Mouse (Mus musculus) kidney, postnatal 4 days (tissue): ENCODE data around the gene Ugt1a8.

Source experiments
- DNase-seq, 2 experiments: peaks; one replicate each; pipeline ENCODE4 v3.0.0; 2021; ENCODE audit warnings: mixed read lengths in 2 of 2

Gene Ugt1a8

GRCm38 (mm10) chr1:88238771-88239170 is 151.2 kb downstream of the Ugt1a8 start:
- DNase-seq = no peak

- DNase-seq = no peak
Observed at GRCm38 (mm10) chr1:88240072-88240471, 152.5 kb downstream of the Ugt1a8 start.

- no peak for DNase-seq
Observed at GRCm38 (mm10) chr1:88240579-88240978, 153.0 kb downstream of the Ugt1a8 start.

DNA sequence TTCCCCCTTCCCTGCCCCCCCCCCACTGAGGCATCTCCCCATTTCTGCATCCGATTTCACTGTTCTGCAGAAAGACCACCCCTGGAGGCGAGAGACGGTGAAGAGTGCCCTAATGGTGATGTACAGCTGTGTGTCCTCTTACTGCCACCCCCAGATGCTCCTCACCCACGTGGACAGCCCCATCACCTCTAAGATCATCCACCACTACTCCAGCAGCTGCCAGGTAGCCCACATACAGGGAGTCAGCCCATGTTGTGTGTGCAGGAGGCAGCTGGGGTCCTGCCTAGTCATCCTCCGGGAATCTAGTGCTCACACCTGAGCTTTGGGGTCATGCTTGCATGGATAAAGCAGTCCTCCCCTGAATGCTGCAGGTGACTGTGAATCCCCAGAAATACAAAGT is 156.2 kb downstream of the Ugt1a8 start:
- no peak for DNase-seq

DNA sequence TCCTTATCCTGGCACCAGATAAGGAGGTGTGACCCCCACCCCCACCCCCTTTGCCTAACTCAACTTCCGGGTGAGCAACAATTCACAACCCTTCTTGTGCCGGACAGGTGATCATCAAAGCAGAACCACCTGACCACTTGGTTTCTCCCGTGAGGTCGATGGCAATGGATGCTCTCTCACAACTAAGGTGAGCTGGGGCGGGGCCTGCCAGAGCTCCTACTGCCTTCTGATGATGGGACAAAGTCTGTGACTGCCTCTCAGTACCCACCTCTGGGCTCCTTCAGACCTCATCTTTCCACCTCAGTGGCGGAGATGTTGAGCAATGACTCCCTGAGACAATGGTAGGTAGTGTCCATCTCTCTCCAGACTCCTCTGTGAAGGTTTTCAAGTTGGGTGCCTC is 158.3 kb downstream of the Ugt1a8 start:
- no peak for DNase-seq

- no peak for DNase-seq
Observed at GRCm38 (mm10) chr1:88246386-88246785, 158.8 kb downstream of the Ugt1a8 start.

DNA sequence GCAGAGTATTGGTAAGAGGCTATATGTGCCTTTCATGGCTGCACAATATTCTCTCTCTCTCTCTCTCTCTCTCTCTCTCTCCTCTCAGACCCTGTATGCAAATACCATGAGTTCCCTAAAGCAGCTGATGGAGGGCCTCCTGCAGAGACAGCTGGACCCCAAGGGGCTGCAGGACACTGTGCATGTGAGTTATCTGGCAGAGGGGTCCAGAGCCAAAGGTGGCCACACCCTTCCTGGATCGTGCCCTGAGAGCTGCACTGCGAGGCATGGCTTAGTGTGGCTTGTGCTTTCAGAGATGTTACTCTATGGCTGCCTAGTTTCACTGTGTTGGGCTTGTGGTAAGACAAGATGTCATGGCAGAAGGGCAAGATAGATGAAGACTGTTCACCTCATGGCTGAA is 160.0 kb downstream of the Ugt1a8 start:
- DNase-seq = no peak

- DNase-seq = no peak
Observed at GRCm38 (mm10) chr1:88248658-88249057, 161.0 kb downstream of the Ugt1a8 start.

GRCm38 (mm10) chr1:88249596-88249995 is 162.0 kb downstream of the Ugt1a8 start:
- DNase-seq = no peak

DNA sequence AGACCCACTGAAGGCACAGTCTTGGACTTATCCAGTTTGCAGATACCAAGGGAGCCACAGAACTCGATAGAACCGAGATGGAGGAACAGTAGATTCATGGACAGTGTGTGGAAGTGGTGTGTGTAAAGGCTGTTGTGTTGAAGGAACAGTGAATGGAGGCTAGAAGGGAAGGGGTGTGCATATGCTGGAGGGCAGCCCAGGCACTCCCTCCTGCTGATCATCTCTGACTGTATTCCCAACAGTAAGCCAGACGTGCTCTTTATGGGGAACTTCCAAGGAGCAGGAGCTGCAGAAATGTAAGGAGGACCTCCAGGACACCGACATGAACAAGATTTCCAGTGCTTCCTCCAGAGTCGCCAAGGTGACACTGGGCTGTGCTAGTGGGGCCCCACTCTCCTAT is 162.4 kb downstream of the Ugt1a8 start:
- no peak for DNase-seq

DNA sequence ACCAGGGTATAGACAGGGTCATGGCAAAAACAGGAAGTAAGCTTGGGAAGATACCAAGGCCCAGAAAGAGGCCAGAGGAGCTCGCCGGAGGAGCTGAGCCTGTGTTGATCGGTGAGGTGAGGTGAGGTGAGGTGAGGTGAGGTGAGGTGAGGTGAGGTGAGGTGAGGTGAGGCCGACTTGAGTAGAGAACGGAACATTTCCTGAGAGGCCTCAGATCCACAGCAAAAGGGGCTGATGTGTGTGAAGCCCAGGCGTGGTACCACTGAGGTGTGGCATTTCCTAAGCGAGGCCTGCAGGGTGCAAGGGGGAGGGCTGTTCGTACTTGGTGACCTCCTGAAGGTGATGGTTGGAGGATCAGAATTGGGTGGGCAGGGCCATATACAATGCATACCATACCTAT is 165.5 kb downstream of the Ugt1a8 start:
- DNase-seq = no peak

DNA sequence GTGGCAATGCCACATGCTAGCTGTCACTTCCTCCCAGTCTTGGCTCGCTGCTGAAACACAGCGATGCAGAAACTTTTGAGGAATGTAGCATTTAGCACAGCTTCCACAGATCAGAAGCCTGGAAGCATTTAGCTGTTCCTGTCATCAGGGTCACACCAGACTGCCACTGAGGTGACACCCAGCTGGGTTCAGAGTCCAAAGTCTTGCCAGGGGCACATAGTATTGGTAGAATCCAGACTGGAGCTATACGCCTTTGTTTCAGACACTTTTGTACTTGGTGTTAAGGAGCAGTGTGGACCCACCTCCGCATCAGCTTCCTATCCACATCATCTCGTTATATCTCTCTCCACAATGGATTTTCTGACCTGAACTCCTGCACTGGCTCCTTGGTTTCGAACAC is 165.9 kb downstream of the Ugt1a8 start:
- DNase-seq = no peak

GRCm38 (mm10) chr1:88254793-88255465 is 167.3 kb downstream of the Ugt1a8 start:
- no peak for DNase-seq

DNA sequence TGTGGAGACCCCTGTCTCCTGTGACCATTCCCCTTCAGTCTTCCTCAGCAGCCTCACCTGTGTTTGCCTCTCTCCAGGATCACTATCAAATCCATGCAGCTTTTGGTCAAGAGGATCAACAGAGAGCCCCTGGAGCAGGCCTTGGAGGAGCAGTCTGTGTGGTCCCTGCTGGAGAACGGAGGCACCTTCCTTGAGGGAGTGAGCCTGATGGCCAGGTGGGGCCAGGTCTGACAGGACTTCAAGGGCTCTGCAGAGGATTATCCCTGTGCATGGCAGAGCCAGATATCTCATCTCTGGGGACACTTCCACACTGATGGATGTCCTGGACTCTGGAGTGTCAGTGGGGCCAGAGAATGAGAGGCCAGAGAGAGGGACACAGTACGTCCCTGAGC is 167.8 kb downstream of the Ugt1a8 start:
- DNase-seq = no peak

DNA sequence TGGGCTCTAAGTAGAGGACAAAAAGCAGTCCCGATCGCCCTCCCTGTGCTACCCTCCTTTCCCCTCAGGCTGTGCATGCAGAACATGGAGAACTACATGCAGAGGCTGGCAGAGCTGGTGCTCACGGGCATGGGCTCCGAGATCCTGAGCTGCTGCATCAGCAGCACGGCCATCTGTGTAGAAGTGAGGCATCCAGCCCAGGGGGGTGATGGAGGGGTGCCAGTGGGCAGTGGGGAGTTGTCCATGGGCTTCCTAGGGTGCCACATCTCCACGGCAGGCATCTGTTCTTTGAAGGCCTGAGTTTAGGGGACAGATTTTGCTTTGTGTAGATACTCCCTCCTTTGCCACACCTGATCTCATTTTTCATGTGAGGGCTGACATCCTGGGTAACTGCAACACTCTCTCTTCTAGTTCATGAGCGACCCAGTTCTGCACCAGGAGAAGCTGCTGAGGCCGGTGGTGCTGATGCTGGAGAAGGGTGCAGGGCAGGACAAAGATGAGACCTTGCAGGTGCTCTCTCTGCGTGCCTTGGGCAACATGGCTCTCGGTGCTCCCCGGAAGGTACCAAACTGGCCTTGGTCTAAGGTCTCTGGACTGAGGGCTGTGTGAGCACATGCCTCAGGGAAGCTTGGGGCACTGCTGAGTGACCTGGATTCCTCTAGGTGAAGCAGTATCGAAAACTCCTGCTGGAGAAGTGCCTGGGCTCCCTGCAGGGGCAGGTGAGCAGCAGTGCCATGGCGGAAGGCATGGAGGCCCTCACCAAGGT is 168.6 kb downstream of the Ugt1a8 start:
- DNase-seq = no peak

DNA sequence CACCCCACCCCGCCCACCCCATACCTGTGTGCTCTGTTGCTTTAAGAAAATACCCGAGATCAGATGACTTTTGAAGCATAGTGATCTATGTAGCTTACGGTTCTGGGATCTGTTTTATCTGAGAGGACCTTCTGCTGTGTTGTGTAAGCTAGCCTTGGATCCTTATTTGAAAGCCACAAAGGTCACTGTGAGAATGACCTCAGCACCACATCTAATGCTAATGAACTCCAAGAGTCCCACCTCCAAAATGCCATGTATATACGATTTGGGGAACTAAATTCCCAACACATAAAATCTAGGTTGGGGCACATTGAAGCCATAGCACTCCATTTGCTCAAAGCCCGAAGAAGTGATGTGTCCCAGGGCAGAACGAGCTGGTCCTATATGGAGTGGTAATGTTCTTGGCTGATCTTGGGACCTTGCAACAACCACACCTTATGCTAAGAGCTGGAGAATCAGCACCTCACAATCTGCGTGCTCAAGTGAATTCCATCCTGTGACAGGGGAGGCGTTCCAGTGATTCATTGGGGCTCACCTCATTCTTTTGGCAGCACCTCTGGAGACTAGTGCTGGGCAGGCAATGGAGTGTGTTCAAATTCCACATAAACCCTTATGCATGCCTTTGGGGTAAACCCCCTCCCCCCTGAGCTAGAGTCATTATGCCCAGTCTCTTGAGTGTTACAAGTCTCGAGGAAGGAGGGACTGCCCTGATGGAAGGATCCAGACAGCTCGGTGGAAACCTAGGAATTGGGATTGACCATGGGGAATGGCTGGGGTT is 169.5 kb downstream of the Ugt1a8 start:
- DNase-seq = no peak

- peak in 1 of 2 experiments; percentile 7 for DNase-seq
Observed at GRCm38 (mm10) chr1:88257681-88258080, 170.1 kb downstream of the Ugt1a8 start.

DNA sequence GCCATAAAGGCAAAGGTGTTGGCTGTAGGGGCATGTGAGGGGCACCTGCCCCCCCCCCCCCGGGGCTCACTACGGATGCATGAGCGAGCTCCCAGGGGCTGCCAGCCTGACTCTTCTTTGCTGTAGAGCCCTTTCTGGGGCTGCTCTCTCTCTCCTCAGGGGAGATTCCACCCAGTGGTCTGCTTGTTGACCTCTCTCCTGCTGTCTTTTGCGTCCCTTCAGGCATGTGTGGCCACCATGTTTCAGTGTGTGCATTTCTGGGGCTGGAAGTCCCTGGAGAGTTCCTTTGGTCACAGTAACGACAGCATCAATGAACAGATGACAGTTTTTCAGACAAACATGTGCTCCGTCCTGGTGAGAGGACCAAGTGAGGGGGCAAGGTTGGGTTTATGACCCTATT is 170.7 kb downstream of the Ugt1a8 start:
- peak in 1 of 2 experiments; percentile 15 for DNase-seq

DNA sequence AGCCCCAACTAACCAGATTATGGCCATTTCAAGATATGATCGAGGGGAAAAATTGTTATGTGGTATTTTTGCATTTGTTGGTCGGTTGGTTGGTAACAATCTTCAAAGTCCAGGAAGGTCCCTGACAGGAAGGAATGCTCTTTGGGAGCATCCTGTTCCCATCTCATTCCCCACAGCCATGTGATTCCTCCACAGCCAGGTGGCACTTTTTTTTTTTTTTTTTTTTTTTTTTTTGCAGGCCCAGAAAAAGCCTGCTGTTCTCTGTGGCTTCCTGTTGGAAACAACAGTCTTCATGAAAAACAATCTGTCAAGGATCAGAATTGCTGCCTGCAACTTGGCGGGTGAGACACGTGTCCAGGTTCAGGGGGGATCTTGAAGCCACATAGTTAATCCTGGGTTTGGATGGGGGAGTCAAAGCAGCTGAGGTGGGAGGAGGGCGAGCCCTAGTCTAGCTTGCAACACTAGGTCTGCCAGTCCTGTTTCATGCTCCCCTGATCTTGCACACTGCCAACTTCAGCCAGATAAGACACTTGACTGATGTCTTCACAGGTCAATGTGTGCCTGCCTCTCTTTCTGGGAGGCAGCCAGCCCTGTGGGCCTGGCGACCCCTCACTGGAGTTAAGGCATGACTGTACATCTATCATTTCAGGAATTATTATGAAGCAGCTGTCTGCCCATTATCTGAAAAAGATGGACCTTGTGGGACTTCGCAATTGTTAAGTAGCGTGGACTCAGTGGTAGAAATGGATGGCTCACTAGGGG is 171.4 kb downstream of the Ugt1a8 start:
- peak; percentile 62 to 71 for DNase-seq

DNA sequence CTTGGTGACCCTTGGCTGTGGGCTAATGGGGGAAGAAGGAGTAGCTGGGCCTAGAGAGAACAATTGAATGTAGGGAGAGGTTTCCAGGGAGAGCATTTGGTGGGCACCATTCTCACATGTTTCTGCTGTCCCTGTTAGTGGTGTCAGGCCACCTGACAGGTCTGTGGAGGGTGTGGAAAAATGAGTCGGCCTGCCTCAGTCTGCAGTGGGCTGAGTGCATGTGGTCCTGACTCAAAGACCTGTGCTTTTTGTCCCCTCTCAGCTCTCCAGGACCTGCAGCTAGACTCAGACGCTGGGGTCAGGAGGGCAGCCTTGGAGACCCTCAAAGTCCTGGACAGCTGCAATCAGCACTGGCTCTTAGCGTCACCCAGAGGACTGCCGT is 172.0 kb downstream of the Ugt1a8 start:
- DNase-seq = peak in 1 of 2 experiments; percentile 41

- DNase-seq = peak; percentile 73 to 78
Observed at GRCm38 (mm10) chr1:88260114-88260513, 172.5 kb downstream of the Ugt1a8 start.

DNA sequence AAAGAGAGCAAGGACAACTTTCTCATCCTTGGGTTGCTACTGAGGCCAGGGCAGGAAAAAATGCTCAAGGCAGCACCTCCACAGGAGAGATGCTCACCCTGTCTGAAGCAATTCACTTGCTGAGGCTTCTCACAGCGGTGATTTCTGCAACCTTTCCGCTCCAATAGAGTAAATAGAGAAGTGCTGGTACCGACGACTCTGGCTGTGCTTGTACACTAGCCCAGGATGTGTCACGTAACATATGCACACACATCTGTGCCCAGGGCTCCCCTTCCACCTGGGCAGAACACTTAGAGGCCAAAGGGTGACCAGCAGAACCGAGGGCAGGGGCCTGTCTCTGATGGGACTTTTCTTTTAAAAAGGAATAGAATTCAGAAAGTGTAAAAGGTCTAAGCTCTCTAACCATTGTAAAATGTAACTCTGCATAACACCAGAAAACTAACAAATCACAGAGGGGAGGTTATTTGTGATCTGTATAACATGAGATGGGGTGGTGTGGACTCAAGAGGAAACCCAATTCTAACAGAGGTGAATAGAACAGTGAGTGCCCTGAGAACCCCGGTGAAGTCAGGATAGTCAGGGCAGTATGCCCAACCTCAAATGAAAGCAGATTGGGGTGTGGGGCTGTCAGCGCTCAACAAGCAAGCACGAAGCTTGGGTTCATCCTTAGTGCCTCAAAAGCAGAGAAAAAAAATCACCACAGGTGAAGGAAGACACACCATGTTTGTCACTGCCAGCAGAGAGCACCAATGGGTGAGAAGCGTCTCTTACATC is 173.2 kb downstream of the Ugt1a8 start:
- peak in 1 of 2 experiments; percentile 15 for DNase-seq
